Mouse (Mus musculus) hindbrain, embryonic 13.5 days (tissue): ENCODE measurements around the gene Pkd1l1. TPM values are rescaled to one million over a fixed set of nuclear protein-coding genes. Genes with fewer than 3 reads are reported as not detected.

Experiments used
- ATAC-seq: fragments of 200-750 bp; cut with Nextera tagmentation; 2 replicates; pipeline ENCODE4 v1.8.0; 2017; ENCODE audit warnings: moderate TSS enrichment; ENCODE audit not compliant: low FRiP score
- H3K27ac ChIP-seq: fragments of 300-500 bp; sonication (generic); 2 replicates; pipeline ENCODE4 v1.5.1; 2015; ENCODE audit warnings: inconsistent platforms, mild to moderate bottlenecking, moderate library complexity
- H3K27me3 ChIP-seq: fragments of 300-500 bp; sonication (generic); 2 replicates; pipeline ENCODE4 v1.6.1; 2015; ENCODE audit warnings: mild to moderate bottlenecking, inconsistent platforms
- H3K36me3 ChIP-seq: fragments of 300-500 bp; sonication (generic); 2 replicates; pipeline ENCODE4 v1.6.1; 2015; ENCODE audit warnings: mild to moderate bottlenecking, inconsistent platforms
- H3K4me1 ChIP-seq: fragments of 300-500 bp; sonication (generic); replicated peaks from 2 replicates; pipeline ENCODE4 v1.6.1; 2015; ENCODE audit warnings: inconsistent platforms
- H3K4me2 ChIP-seq: fragments of 300-500 bp; sonication (generic); 2 replicates; pipeline ENCODE4 v1.6.1; 2015; ENCODE audit warnings: inconsistent platforms, mild to moderate bottlenecking, moderate library complexity
- H3K4me3 ChIP-seq: fragments of 300-500 bp; sonication (generic); 2 replicates; pipeline ENCODE4 v1.5.1; 2015; ENCODE audit warnings: mild to moderate bottlenecking, inconsistent platforms
- H3K9ac ChIP-seq: fragments of 300-500 bp; sonication (generic); 2 replicates; pipeline ENCODE4 v1.6.1; 2015; ENCODE audit warnings: mild to moderate bottlenecking, inconsistent platforms
- H3K9me3 ChIP-seq: fragments of 300-500 bp; sonication (generic); 2 replicates; pipeline ENCODE4 v1.6.1; 2016; ENCODE audit warnings: inconsistent platforms
- WGBS: fragments of 180-500 bp; shearing (Covaris S2); methylation state at CpG from one replicate; pipeline ENCODE4 v1.1.7; 2015; 5-methylcytosine and 5-hydroxymethylcytosine counted together
- polyA plus RNA-seq: library from polyadenylated mRNA; unstranded; fragments of >200 nt; fragmentation: Nextera tagmentation; extraction: Ambion mirVana; gene quantifications from 2 replicates; pipeline ENCODE4 v1.2.1, GENCODE M21; 2015

Gene Pkd1l1
- polyA plus RNA-seq, 1 experiment from 2014 or later, result 0.08 TPM

DNA sequence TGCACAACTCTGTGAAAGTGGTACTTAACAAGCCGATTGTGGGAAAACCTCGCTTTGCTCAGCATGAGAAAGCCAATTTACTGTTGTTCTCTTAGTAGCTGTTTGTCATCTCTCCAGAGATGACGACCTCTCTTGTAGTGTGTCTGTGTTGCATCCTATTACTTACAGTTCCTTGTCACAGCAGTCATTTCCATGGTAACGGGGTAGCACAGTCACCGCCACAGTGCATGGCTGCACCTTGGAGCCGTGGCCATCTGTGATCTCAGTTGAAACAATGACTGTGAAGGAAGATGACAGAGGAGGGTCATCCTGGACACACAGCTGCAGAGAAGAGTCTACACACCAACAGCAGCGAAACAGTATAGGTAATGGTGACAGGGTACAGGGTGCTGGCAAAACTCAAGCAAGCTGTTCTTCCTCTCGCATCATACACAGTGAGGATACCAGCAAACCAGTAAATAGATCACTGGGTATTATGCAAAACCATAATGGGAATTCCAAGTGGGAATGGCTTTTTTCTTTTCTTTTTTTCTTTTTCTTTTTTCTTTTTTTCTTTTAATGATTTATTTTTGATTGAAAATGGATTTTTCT lies 56.9 kb downstream of the Pkd1l1 start:
- Histone ChIP-seq H3K27ac (no peak overlapping the region), H3K9me3 (no peaks in the 10 kb centered on the region), H3K9ac (no peak overlapping the region), H3K4me1 (peaks cover 4% of the 10 kb centered on the region), H3K36me3 (no peaks in the 10 kb centered on the region), H3K4me3 (no peak overlapping the region), H3K27me3 (no peaks in the 10 kb centered on the region), H3K4me2 (peak overlapping the region; percentile 23; the same call in 1 of the 2 replicates)
- 49% methylated on average over 8 of the region's 8 CpGs for WGBS
- ATAC-seq, result peak; percentile 95

DNA sequence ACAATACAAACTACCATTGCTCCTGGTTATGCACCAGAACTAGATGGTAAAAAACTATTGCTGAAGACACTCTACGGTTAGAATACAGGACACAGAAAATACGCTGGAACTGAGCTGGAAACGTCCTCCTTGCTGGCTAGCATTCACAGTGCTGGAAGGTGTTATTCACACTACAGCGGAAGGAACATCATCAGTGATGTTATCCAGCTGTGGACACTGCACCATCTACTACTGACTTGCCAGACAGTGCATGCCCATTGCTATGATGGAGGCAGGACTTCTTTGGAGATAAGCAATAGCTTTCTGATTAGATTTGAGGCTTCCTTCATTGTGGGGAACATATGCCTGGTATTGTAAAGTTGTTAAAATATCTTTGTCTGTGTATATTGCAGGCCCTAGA lies 90.3 kb downstream of the Pkd1l1 start:
- H3K9ac ChIP-seq, result no peak overlapping the region
- 94% methylated on average over 4 of the region's 4 CpGs for WGBS
- no peaks in the 10 kb centered on the region for H3K9me3 ChIP-seq
- ATAC-seq, result no peak
- H3K4me2 ChIP-seq, result no peak overlapping the region
- H3K4me1 ChIP-seq, result no peaks in the 10 kb centered on the region
- H3K36me3 ChIP-seq, result no peaks in the 10 kb centered on the region
- H3K4me3 ChIP-seq, result no peak overlapping the region
- H3K27me3 ChIP-seq, result no peaks in the 10 kb centered on the region
- H3K27ac ChIP-seq, result no peak overlapping the region

GRCm38 (mm10) chr11:8881521-8881920 lies 91.5 kb downstream of the Pkd1l1 start:
- WGBS, result 67% methylated on average over 2 of the region's 2 CpGs

GRCm38 (mm10) chr11:8870115-8870514 lies 103.0 kb downstream of the Pkd1l1 start:
- no peak overlapping the region for H3K9ac ChIP-seq
- H3K9me3 ChIP-seq, result no peaks in the 10 kb centered on the region
- WGBS, result 92% methylated on average over 5 of the region's 5 CpGs
- H3K4me1 ChIP-seq, result no peaks in the 10 kb centered on the region
- H3K4me3 ChIP-seq, result no peak overlapping the region
- no peaks in the 10 kb centered on the region for H3K27me3 ChIP-seq
- no peak for ATAC-seq
- no peaks in the 10 kb centered on the region for H3K36me3 ChIP-seq
- H3K27ac ChIP-seq, result no peak overlapping the region
- no peak overlapping the region for H3K4me2 ChIP-seq

More at GRCm38 (mm10) chr11:8881521-8881920, 91.5 kb downstream of the Pkd1l1 start:
- Histone ChIP-seq H3K4me1 (no peaks in the 10 kb centered on the region), H3K27ac (no peak overlapping the region), H3K4me2 (no peak overlapping the region), H3K9ac (no peak overlapping the region), H3K27me3 (no peaks in the 10 kb centered on the region), H3K9me3 (no peaks in the 10 kb centered on the region), H3K4me3 (no peak overlapping the region), H3K36me3 (no peaks in the 10 kb centered on the region)
- no peak for ATAC-seq

GRCm38 (mm10) chr11:8866021-8866420 lies 107.0 kb downstream of the Pkd1l1 start:
- no peaks in the 10 kb centered on the region for H3K36me3 ChIP-seq
- no peak overlapping the region for H3K27ac ChIP-seq
- no peak overlapping the region for H3K9ac ChIP-seq
- WGBS, result 95% methylated on average over 7 of the region's 7 CpGs
- no peak overlapping the region for H3K4me3 ChIP-seq
- no peak for ATAC-seq
- no peaks in the 10 kb centered on the region for H3K9me3 ChIP-seq
- H3K27me3 ChIP-seq, result no peaks in the 10 kb centered on the region
- no peak overlapping the region for H3K4me2 ChIP-seq
- peaks cover 4% of the 10 kb centered on the region; the same call in 1 of the 2 replicates for H3K4me1 ChIP-seq

- no peaks in the 10 kb centered on the region for H3K27me3 ChIP-seq
- WGBS, result 51% methylated on average over 8 of the region's 8 CpGs
- no peaks in the 10 kb centered on the region for H3K9me3 ChIP-seq
- peak overlapping the region; percentile 40 for H3K27ac ChIP-seq
- no peak overlapping the region for H3K4me2 ChIP-seq
- no peak overlapping the region for H3K9ac ChIP-seq
- H3K36me3 ChIP-seq, result no peaks in the 10 kb centered on the region
- H3K4me1 ChIP-seq, result peaks cover 4% of the 10 kb centered on the region; the same call in 1 of the 2 replicates
- H3K4me3 ChIP-seq, result no peak overlapping the region
- ATAC-seq, result peak; percentile 85
Measured at GRCm38 (mm10) chr11:8863955-8864675, 109.0 kb downstream of the Pkd1l1 start.

- WGBS, result 88% methylated on average over 4 of the region's 4 CpGs
- no peaks in the 10 kb centered on the region for H3K36me3 ChIP-seq
- ATAC-seq, result no peak
Measured at GRCm38 (mm10) chr11:8862426-8862825, 110.6 kb downstream of the Pkd1l1 start.

GRCm38 (mm10) chr11:8861978-8862377 lies 111.1 kb downstream of the Pkd1l1 start:
- Histone ChIP-seq H3K4me1 (peaks cover 4% of the 10 kb centered on the region; the same call in 1 of the 2 replicates), H3K9ac (no peak overlapping the region), H3K9me3 (no peaks in the 10 kb centered on the region), H3K4me3 (no peak overlapping the region), H3K4me2 (no peak overlapping the region), H3K36me3 (no peaks in the 10 kb centered on the region), H3K27ac (no peak overlapping the region), H3K27me3 (no peaks in the 10 kb centered on the region)
- 72% methylated on average over 4 of the region's 4 CpGs for WGBS
- ATAC-seq, result no peak

More at GRCm38 (mm10) chr11:8862426-8862825, 110.6 kb downstream of the Pkd1l1 start:
- no peak overlapping the region for H3K27ac ChIP-seq
- no peak overlapping the region for H3K4me2 ChIP-seq
- no peaks in the 10 kb centered on the region for H3K9me3 ChIP-seq
- no peak overlapping the region for H3K4me3 ChIP-seq
- no peak overlapping the region for H3K9ac ChIP-seq
- peaks cover 4% of the 10 kb centered on the region; the same call in 1 of the 2 replicates for H3K4me1 ChIP-seq
- no peaks in the 10 kb centered on the region for H3K27me3 ChIP-seq

- H3K9ac ChIP-seq, result no peak overlapping the region
- H3K36me3 ChIP-seq, result no peaks in the 10 kb centered on the region
- H3K4me3 ChIP-seq, result no peak overlapping the region
- no peak for ATAC-seq
- no peak overlapping the region for H3K4me2 ChIP-seq
- 28% methylated on average over 3 of the region's 3 CpGs for WGBS
- H3K4me1 ChIP-seq, result peaks cover 4% of the 10 kb centered on the region; the same call in 1 of the 2 replicates
- no peaks in the 10 kb centered on the region for H3K9me3 ChIP-seq
- no peak overlapping the region for H3K27ac ChIP-seq
- no peaks in the 10 kb centered on the region for H3K27me3 ChIP-seq
Measured at GRCm38 (mm10) chr11:8860878-8861277, 112.2 kb downstream of the Pkd1l1 start.

DNA sequence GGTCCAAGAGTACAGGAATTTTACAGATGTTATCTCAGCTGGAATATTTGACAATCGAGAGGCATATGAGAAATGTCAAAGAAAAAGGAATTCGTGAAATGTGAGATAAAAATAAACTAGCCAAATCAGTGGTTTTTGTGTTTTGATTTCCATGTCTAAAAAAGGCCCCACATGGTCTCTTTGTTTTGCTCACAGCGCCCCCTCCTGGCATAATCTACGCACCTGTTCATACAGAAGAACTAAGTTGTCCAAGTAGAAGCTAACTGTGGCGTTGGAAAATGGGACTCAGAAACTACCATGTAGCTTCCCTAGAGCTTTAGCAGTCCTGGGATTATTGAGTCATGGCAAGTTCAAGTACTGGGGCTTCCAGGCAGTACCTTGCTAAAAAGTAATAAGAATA lies 113.2 kb downstream of the Pkd1l1 start:
- Histone ChIP-seq H3K4me2 (no peak overlapping the region), H3K9me3 (no peaks in the 10 kb centered on the region), H3K9ac (no peak overlapping the region), H3K4me1 (peaks cover 4% of the 10 kb centered on the region; the same call in 1 of the 2 replicates), H3K27me3 (no peaks in the 10 kb centered on the region), H3K4me3 (no peak overlapping the region), H3K36me3 (no peaks in the 10 kb centered on the region), H3K27ac (no peak overlapping the region)
- ATAC-seq, result no peak
- WGBS, result 36% methylated on average over 5 of the region's 5 CpGs

- 62% methylated on average over 3 of the region's 3 CpGs for WGBS
- no peaks in the 10 kb centered on the region for H3K9me3 ChIP-seq
- H3K9ac ChIP-seq, result no peak overlapping the region
- no peak overlapping the region for H3K4me2 ChIP-seq
- peaks cover 4% of the 10 kb centered on the region; the same call in 1 of the 2 replicates for H3K4me1 ChIP-seq
- no peaks in the 10 kb centered on the region for H3K36me3 ChIP-seq
- no peak overlapping the region for H3K4me3 ChIP-seq
- no peaks in the 10 kb centered on the region for H3K27me3 ChIP-seq
- no peak for ATAC-seq
- no peak overlapping the region for H3K27ac ChIP-seq
Measured at GRCm38 (mm10) chr11:8859041-8859440, 114.0 kb downstream of the Pkd1l1 start.

- no peak overlapping the region for H3K9ac ChIP-seq
- 58% methylated on average over 5 of the region's 5 CpGs for WGBS
- H3K27me3 ChIP-seq, result no peaks in the 10 kb centered on the region
- H3K9me3 ChIP-seq, result no peaks in the 10 kb centered on the region
- no peak overlapping the region for H3K27ac ChIP-seq
- no peak overlapping the region for H3K4me2 ChIP-seq
- no peaks in the 10 kb centered on the region for H3K4me1 ChIP-seq
- no peaks in the 10 kb centered on the region for H3K36me3 ChIP-seq
- H3K4me3 ChIP-seq, result no peak overlapping the region
- ATAC-seq, result no peak
Measured at GRCm38 (mm10) chr11:8856125-8856524, 116.9 kb downstream of the Pkd1l1 start.

DNA sequence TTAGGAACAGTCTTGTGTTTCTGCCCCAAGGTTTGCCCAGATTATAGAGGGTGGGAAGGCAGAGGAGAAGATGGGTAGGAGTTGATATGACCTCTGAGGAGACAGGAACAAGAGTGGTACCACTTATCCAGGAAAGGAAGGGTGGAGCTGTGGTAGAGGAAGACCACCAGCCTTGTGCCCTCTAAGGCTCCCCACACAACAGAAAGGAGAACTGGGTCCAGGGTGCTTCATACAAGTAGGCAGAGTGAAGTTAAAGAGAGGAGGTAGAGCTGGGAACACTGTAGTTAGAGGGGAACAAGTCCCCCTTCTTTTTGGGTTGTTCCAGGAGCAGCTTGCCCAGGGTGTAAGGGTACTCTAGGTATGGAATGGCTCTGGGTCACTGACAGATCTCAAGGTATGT lies 125.0 kb downstream of the Pkd1l1 start:
- Histone ChIP-seq H3K27me3 (no peaks in the 10 kb centered on the region), H3K36me3 (no peaks in the 10 kb centered on the region), H3K4me3 (no peak overlapping the region), H3K9me3 (no peaks in the 10 kb centered on the region), H3K4me1 (no peaks in the 10 kb centered on the region), H3K4me2 (no peak overlapping the region), H3K9ac (no peak overlapping the region), H3K27ac (no peak overlapping the region)
- ATAC-seq, result no peak
